8 mouse cellular contexts compared by ENCODE assay signal in the genomic region with DNA sequence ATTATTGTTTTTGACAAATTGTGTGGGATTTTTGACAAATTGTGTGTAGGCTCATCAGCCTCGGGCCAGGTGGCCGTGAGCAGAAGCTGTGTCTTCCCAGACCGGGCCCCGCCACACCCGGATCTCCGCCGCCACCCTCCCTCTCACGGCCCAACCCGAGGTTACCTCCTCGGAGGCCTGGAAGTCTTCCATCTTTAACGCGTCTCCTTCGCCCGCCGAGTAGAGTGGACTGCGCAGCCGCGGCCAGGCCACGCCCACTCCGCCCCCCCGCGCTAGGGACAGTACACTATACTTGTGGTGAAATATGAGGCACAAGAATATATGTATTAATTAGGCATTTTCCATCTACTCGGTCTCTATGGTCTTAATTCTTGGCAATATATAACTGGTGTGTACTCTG.
DNase-seq lines count a peak whose midpoint lies in the region; ATAC-seq and TF ChIP-seq lines count a peak whose summit lies in the region.
"Not testable (repeated sequence)": the region's sequence is repeated elsewhere in the genome, so short reads cannot be mapped to it uniquely, and the experiment has no call there.

No protein-coding gene starts in this region.

- not testable (repeated sequence) for ATAC-seq in embryonic facial prominence, embryonic 11.5 days (replicated peaks; ENCODE audit: insufficient number of reproducible peaks, low FRiP score, low TSS enrichment, low read depth)
- peak; percentile 32 for ATAC-seq in inflammation-experienced regulatory T-cells, adult 6 months

- intact Hi-C loops in left cerebral cortex, adult 2 months (cut with DNase I), result not testable (repeated sequence)

- WGBS in embryonic facial prominence, embryonic 11.5 days, result 39% methylated on average over 21 of the region's 23 CpGs
- WGBS in midbrain, embryonic 10.5 days, result 34% methylated on average over 23 of the region's 23 CpGs

- H3K9me3 ChIP-seq in embryonic facial prominence, embryonic 11.5 days (replicated peaks; ENCODE audit: control insufficient read depth, low read length); midbrain, embryonic 10.5 days (replicated peaks): not testable (repeated sequence)

- not testable (repeated sequence) for H3K36me3 ChIP-seq in embryonic facial prominence, embryonic 11.5 days (replicated peaks; ENCODE audit: control insufficient read depth, insufficient read depth, low read depth, low read length); midbrain, embryonic 10.5 days

- not testable (repeated sequence) for H3K9ac ChIP-seq in embryonic facial prominence, embryonic 11.5 days (replicated peaks; ENCODE audit: low read length)

- H3K4me3 ChIP-seq in embryonic facial prominence, embryonic 11.5 days (ENCODE audit: low read depth, low read length), result not testable (repeated sequence)
- H3K4me3 ChIP-seq in left cerebral cortex, adult 2 months, result peak overlapping the region; percentile 44
- H3K4me3 ChIP-seq in midbrain, embryonic 10.5 days, result peak overlapping the region; percentile 30; the same call in 1 of the 2 replicates

- H3K27ac ChIP-seq in embryonic facial prominence, embryonic 11.5 days (replicated peaks; ENCODE audit: low read depth, low read length); left cerebral cortex, adult 2 months; midbrain, embryonic 10.5 days (replicated peaks): not testable (repeated sequence)

- not testable (repeated sequence) for TF ChIP-seq CTCF in left cerebral cortex, adult 2 months (IDR thresholded peaks at IDR 0.05)

- H3K4me1 ChIP-seq in embryonic facial prominence, embryonic 11.5 days (ENCODE audit: control insufficient read depth, insufficient read depth, low read length); midbrain, embryonic 10.5 days: not testable (repeated sequence)

- not testable (repeated sequence) for H3K4me2 ChIP-seq in embryonic facial prominence, embryonic 11.5 days (ENCODE audit: low read depth, low read length)

- H3K27me3 ChIP-seq in embryonic facial prominence, embryonic 11.5 days (ENCODE audit: control insufficient read depth, insufficient read depth, low read length), result not testable (repeated sequence)
- peaks cover 18% of the 10 kb centered on the region for H3K27me3 ChIP-seq in midbrain, embryonic 10.5 days (ENCODE audit: low read depth, poor library complexity, severe bottlenecking)

- peak; percentile 68 for DNase-seq in adrenal gland, adult 8-10 months
- peak; percentile 9 for DNase-seq in embryonic facial prominence, embryonic 11.5 days (ENCODE audit: low spot score)
- peak; percentile 98 for DNase-seq in heart, adult 11 months
- peak; percentile 68 to 81 for DNase-seq in left cerebral cortex, adult 2 months (ENCODE audit: extremely low spot score in 1 of 2, low spot score in 2 of 2)
- DNase-seq in midbrain, embryonic 10.5 days (ENCODE audit: low spot score), result peak; percentile 24
- peak; percentile 63 for DNase-seq in right cerebral cortex, adult 18-20 months
- peak; percentile 60 for DNase-seq in urinary bladder, adult 2 months (ENCODE audit: low spot score)

Comparison
In these comparisons a context has a peak if more than half of its experiments do, and no peak if none do; other contexts are left out.
1. DNase-seq: peak in every context shown above with its lines; median percentile 98 in heart, adult 11 months; 74 in left cerebral cortex, adult 2 months; 68 in adrenal gland, adult 8-10 months; 63 in right cerebral cortex, adult 18-20 months; 60 in urinary bladder, adult 2 months; 24 in midbrain, embryonic 10.5 days; 9 in embryonic facial prominence, embryonic 11.5 days.